Mouse (Mus musculus) limb, embryonic 14.5 days (tissue): ENCODE measurements around the gene Anxa1. TPM values are rescaled to one million over a fixed set of nuclear protein-coding genes. Genes with fewer than 3 reads are reported as not detected.
A peak's percentile ranks its signal among the peaks of the same experiment; 100 is the strongest.

Experiments
- ATAC-seq: fragments of 200-750 bp; cut with Nextera tagmentation; 2 replicates; pipeline ENCODE4 v1.8.0; 2017; ENCODE audit warnings: low read depth, moderate number of reproducible peaks, moderate TSS enrichment; ENCODE audit not compliant: low FRiP score
- DNase-seq: peaks from one replicate; pipeline ENCODE4 v3.0.0-alpha.2; 2015; ENCODE audit warnings: low spot score
- H3K27ac ChIP-seq: fragments of 300-500 bp; sonication (generic); replicated peaks from 2 replicates; pipeline ENCODE4 v1.5.1; 2014; ENCODE audit warnings: low read depth, mild to moderate bottlenecking, low read length, moderate library complexity, mixed read lengths
- H3K27me3 ChIP-seq: fragments of 300-500 bp; sonication (generic); 2 replicates; pipeline ENCODE4 v1.6.1; 2014; ENCODE audit warnings: low read length, mixed read lengths; ENCODE audit not compliant: control insufficient read depth, insufficient read depth
- H3K36me3 ChIP-seq: fragments of 300-500 bp; sonication (generic); 2 replicates; pipeline ENCODE4 v1.6.1; 2014; ENCODE audit warnings: mild to moderate bottlenecking, low read length, moderate library complexity, mixed read lengths; ENCODE audit not compliant: control insufficient read depth, insufficient read depth
- H3K4me1 ChIP-seq: fragments of 300-500 bp; sonication (generic); 2 replicates; pipeline ENCODE4 v1.6.1; 2014; ENCODE audit warnings: antibody characterized with exemption, low read length, mixed read lengths; ENCODE audit not compliant: control insufficient read depth, insufficient read depth
- H3K4me2 ChIP-seq: fragments of 300-500 bp; sonication (generic); replicated peaks from 2 replicates; pipeline ENCODE4 v1.6.1; 2014; ENCODE audit warnings: low read depth, mild to moderate bottlenecking, low read length, moderate library complexity; ENCODE audit not compliant: severe bottlenecking
- H3K4me3 ChIP-seq: fragments of 300-500 bp; sonication (generic); replicated peaks from 2 replicates; pipeline ENCODE4 v1.5.1; 2014; ENCODE audit warnings: low read length
- H3K9ac ChIP-seq: fragments of 300-500 bp; sonication (generic); 2 replicates; pipeline ENCODE4 v1.6.1; 2014; ENCODE audit warnings: mild to moderate bottlenecking, low read depth, low read length, moderate library complexity; ENCODE audit not compliant: severe bottlenecking
- H3K9me3 ChIP-seq: fragments of 300-500 bp; sonication (generic); 2 replicates; pipeline ENCODE4 v1.6.1; 2016; ENCODE audit warnings: low read length; ENCODE audit not compliant: control insufficient read depth
- POLR2A ChIP-seq: fragments of 200-500 bp; IDR thresholded peaks from 2 replicates; pipeline ENCODE4 v1.8.0; 2012; ENCODE audit warnings: inconsistent platforms, mild to moderate bottlenecking, moderate library complexity, borderline replicate concordance; ENCODE audit not compliant: insufficient read depth, insufficient read length; ENCODE audit errors: extremely low read depth
- WGBS: fragments of 180-500 bp; shearing (Covaris S2); extraction: QIAGEN DNeasy Blood & Tissue Kit; methylation state at CpG from one replicate; pipeline ENCODE4 v1.1.7; 2014; 5-methylcytosine and 5-hydroxymethylcytosine counted together
- polyA plus RNA-seq, 2 experiments: library from polyadenylated mRNA; depleted of rRNA in 1 of 2; stranded (reverse) in 1 of 2; unstranded in 1 of 2; fragments of >200 nt; fragmentation: Nextera tagmentation in 1 of 2; extraction: Ambion mirVana in 1 of 2; gene quantifications; 2 replicates each; pipeline versions ENCODE4 v1.2.1 to v1.2.3; 2012 to 2014

The Anxa1 gene
- polyA plus RNA-seq (2012; rRNA removed) (35.3 and 72.5 TPM in 2 replicates), polyA plus RNA-seq (2014; fragmentation: Nextera tagmentation; extraction: Ambion mirVana) (257 and 350 TPM in 2 replicates)

GRCm38 (mm10) chr19:20390455-20390994 is at the start of gene Anxa1:
Gene Anxa1, minus strand, starts transcription at chr19:20390944.
- DNase-seq (peak; percentile 54), ATAC-seq (peak; percentile 44; the same call in 1 of the 2 replicates)
- H3K36me3 ChIP-seq, result no peaks in the 10 kb centered on the region
- no peak for TF ChIP-seq POLR2A
- peak within 1 kb of the TSS; percentile 56 for H3K27ac ChIP-seq
- H3K4me1 ChIP-seq, result peaks cover 8% of the 10 kb centered on the region
- H3K27me3 ChIP-seq, result no peaks in the 10 kb centered on the region
- peak within 1 kb of the TSS; percentile 1; the same call in 1 of the 2 replicates for H3K9ac ChIP-seq
- H3K9me3 ChIP-seq, result no peaks in the 10 kb centered on the region
- peak within 1 kb of the TSS; percentile 32 for H3K4me2 ChIP-seq
- H3K4me3 ChIP-seq, result peak within 1 kb of the TSS; percentile 15
- 44% methylated on average over 5 of the region's 5 CpGs for WGBS

GRCm38 (mm10) chr19:20437043-20437442 is 46.3 kb upstream of the Anxa1 start:
- TF ChIP-seq POLR2A, result no peak
- Histone ChIP-seq H3K4me1 (no peaks in the 10 kb centered on the region), H3K36me3 (no peaks in the 10 kb centered on the region), H3K4me2 (no peak overlapping the region), H3K4me3 (no peak overlapping the region), H3K27me3 (no peaks in the 10 kb centered on the region), H3K9me3 (no peaks in the 10 kb centered on the region), H3K9ac (no peak overlapping the region), H3K27ac (no peak overlapping the region)
- 52% methylated on average over 5 of the region's 5 CpGs for WGBS
- no peak for ATAC-seq
- DNase-seq, result no peak

DNA sequence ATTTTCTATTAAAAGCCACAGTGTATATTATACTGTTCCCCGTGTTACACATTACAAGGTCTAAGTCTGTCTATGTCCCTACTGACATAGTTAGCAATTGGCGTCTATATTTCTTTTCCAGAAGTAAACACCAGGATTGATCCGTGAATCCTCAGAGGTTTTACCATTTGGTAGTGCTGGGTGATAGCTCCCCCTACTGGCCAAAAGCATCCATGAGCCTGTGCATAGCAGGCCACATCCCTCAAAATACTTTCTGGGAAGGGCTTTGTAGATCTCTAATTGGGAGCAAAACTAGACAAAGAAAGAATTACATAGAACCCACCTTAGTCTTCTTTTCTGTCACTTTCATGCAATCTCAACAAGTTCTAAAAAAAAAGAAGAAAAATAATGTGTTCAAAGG is 43.8 kb upstream of the Anxa1 start:
- Histone ChIP-seq H3K9me3 (no peaks in the 10 kb centered on the region), H3K27ac (no peak overlapping the region), H3K4me1 (no peaks in the 10 kb centered on the region), H3K4me2 (no peak overlapping the region), H3K36me3 (no peaks in the 10 kb centered on the region), H3K9ac (no peak overlapping the region), H3K4me3 (no peak overlapping the region), H3K27me3 (no peaks in the 10 kb centered on the region)
- TF ChIP-seq POLR2A, result no peak
- WGBS, result 14% methylated on average over 3 of the region's 3 CpGs
- ATAC-seq (no peak), DNase-seq (peak; percentile 58)

- Histone ChIP-seq H3K4me3 (no peak overlapping the region), H3K9me3 (no peaks in the 10 kb centered on the region), H3K4me2 (no peak overlapping the region), H3K4me1 (no peaks in the 10 kb centered on the region), H3K27ac (no peak overlapping the region), H3K27me3 (no peaks in the 10 kb centered on the region), H3K36me3 (no peaks in the 10 kb centered on the region), H3K9ac (no peak overlapping the region)
- no peak for TF ChIP-seq POLR2A
- DNase-seq (no peak), ATAC-seq (no peak)
- 79% methylated on average over 5 of the region's 5 CpGs for WGBS
These were observed 43.2 kb upstream of the Anxa1 start for GRCm38 (mm10) chr19:20433966-20434365.

DNA sequence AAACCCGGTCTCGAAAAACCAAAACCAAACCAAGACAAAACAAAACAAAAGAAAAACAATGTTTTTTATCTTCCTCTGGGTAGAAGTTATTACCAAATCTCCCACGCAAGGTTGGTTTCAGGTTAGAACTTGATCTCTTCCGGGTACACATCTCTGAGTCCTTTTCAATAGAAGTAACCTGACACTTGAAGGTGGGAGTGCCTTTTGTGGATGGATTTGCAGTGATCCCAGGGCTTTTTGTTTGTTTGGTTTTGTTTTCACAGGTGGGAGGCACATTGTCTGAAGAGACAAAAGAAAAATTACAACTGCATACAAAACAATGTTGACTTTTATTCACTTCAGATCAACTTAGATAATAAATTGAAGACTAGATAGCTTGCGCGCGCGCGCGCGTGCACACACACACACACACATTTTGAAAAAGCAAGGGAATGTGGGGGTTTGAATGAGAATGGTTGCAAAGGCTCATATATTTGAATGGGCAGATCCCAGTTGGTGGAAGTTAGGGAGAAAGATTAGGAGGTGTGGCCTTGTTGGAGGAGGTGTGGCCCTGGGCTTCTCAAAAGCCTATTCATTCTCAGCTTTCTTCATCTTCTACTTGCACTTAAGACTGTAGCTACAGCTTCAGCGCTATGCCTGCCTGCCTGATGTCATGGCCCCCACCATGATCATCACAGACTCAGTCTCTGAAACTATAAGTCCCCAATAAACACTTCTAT is 35.9 kb upstream of the Anxa1 start:
- H3K27me3 ChIP-seq, result no peaks in the 10 kb centered on the region
- H3K4me2 ChIP-seq, result no peak overlapping the region
- no peak for TF ChIP-seq POLR2A
- WGBS, result 74% methylated on average over 12 of the region's 12 CpGs
- DNase-seq (no peak), ATAC-seq (no peak)
- H3K27ac ChIP-seq, result no peak overlapping the region
- no peak overlapping the region for H3K9ac ChIP-seq
- no peaks in the 10 kb centered on the region for H3K36me3 ChIP-seq
- no peaks in the 10 kb centered on the region for H3K9me3 ChIP-seq
- no peaks in the 10 kb centered on the region for H3K4me1 ChIP-seq
- H3K4me3 ChIP-seq, result no peak overlapping the region
